In genomic region chr6:52471384-52471957, GRCm38 (mm10) we compare ENCODE assay signal across 22 mouse cellular contexts.
A peak's percentile ranks its signal among the peaks of the same experiment; 100 is the strongest.
DNase-seq lines count a peak whose midpoint lies in the region; ATAC-seq and TF ChIP-seq lines count a peak whose summit lies in the region.
"Had no signal": no experiment of that assay in that cellular context is flagged by ENCODE, and none has a peak within 500 bp of the region (broad histone marks: within the 10 kb centered on the region; RNA-seq: fewer than 3 reads in every experiment).

No protein-coding gene starts in this region.

- H3K9ac ChIP-seq in hindbrain, embryonic 13.5 days = no peak overlapping the region
- H3K9ac ChIP-seq: forebrain, embryonic 13.5 days; forebrain, postnatal 0 days; hindbrain, embryonic 15.5 days had no signal

- no peak for TF ChIP-seq CTCF in bone marrow macrophage, adult 2 months (IDR thresholded peaks at IDR 0.05; ENCODE audit: low read depth, low read length)

- peak; percentile 91 for ATAC-seq in granulocyte monocyte progenitor cell, adult 5-6 weeks (replicated peaks; ENCODE audit: poor library complexity, severe bottlenecking)
- peak; percentile 82 for ATAC-seq in megakaryocyte, adult 5-6 weeks (ENCODE audit: poor library complexity, severe bottlenecking)
- no peak for ATAC-seq in hindbrain, embryonic 13.5 days (ENCODE audit: low FRiP score)
- ATAC-seq: activated CD4-positive, CD25-positive, alpha-beta regulatory T cell, adult 4 months; forebrain, embryonic 13.5 days; forebrain, postnatal 0 days had no signal

- H3K4me3 ChIP-seq in bone marrow macrophage, adult 2 months (ENCODE audit: insufficient read depth, low read length) = no peak overlapping the region
- no peak overlapping the region for H3K4me3 ChIP-seq in hindbrain, embryonic 13.5 days
- H3K4me3 ChIP-seq: forebrain, embryonic 10.5 days; forebrain, embryonic 13.5 days; gastrocnemius, adult 2 months; heart, adult 2 months; hindbrain, embryonic 15.5 days had no signal

- TF ChIP-seq POLR2A in bone marrow macrophage, adult 2 months (IDR thresholded peaks at IDR 0.05; ENCODE audit: borderline replicate concordance, low read depth, low read length) = no peak

- intact Hi-C loops in heart, postnatal 36 days (cut with DNase I) = no loop called here

- DNase-seq in heart, postnatal 36 days = no peak
- DNase-seq in c-Kit-positive CD71-positive TER-119-positive erythroid progenitor cells, embryonic 14.5 days (ENCODE audit: low spot score) = no peak
- DNase-seq: adrenal gland, adult 8-10 months; adrenal gland, postnatal 25 days; cerebellum, adult 11 months; cerebellum, adult 8-10 months; cerebellum, postnatal 10 days; cerebellum, postnatal 36 days; forebrain, postnatal 0 days; gastrocnemius, adult 2 months; gastrocnemius, postnatal 14 days; heart, adult 2 months; kidney, adult 18-20 months had no signal

- H3K9me3 ChIP-seq in hindbrain, embryonic 13.5 days = no peaks in the 10 kb centered on the region
- H3K9me3 ChIP-seq: forebrain, embryonic 10.5 days; forebrain, embryonic 13.5 days; hindbrain, embryonic 15.5 days had no signal

- H3K27me3 ChIP-seq in hindbrain, embryonic 13.5 days = no peaks in the 10 kb centered on the region
- H3K27me3 ChIP-seq: hindbrain, embryonic 15.5 days had no signal

- peaks cover 24% of the 10 kb centered on the region for H3K4me1 ChIP-seq in bone marrow macrophage, adult 2 months (ENCODE audit: control insufficient read depth, insufficient read depth, low read length)
- peaks cover 6% of the 10 kb centered on the region for H3K4me1 ChIP-seq in hindbrain, embryonic 13.5 days (replicated peaks)

- H3K27ac ChIP-seq in bone marrow macrophage, adult 2 months (ENCODE audit: insufficient read depth, low read depth, low read length) = peak overlapping the region; percentile 84
- H3K27ac ChIP-seq in hindbrain, embryonic 13.5 days = no peak overlapping the region
- H3K27ac ChIP-seq: forebrain, embryonic 10.5 days; forebrain, embryonic 13.5 days; gastrocnemius, adult 2 months; heart, adult 2 months; hindbrain, embryonic 15.5 days had no signal

- no peak overlapping the region for H3K4me2 ChIP-seq in hindbrain, embryonic 13.5 days
- H3K4me2 ChIP-seq: forebrain, embryonic 13.5 days; heart, embryonic 11.5 days; hindbrain, embryonic 15.5 days had no signal

- no peaks in the 10 kb centered on the region for H3K36me3 ChIP-seq in hindbrain, embryonic 13.5 days
- H3K36me3 ChIP-seq: forebrain, embryonic 10.5 days; hindbrain, embryonic 15.5 days had no signal

- 96% methylated on average over 1 of the region's 1 CpGs for WGBS in hindbrain, embryonic 13.5 days
